Mouse (Mus musculus) liver, embryonic 15.5 days (tissue): ENCODE results near the gene Pkp3. TPM values are rescaled to one million over a fixed set of nuclear protein-coding genes. Genes with fewer than 3 reads are reported as not detected.
"Not testable (repeated sequence)": the region's sequence is repeated elsewhere in the genome, so short reads cannot be mapped to it uniquely, and the experiment has no call there.

Experiments
- ATAC-seq: fragments of 200-750 bp; cut with Nextera tagmentation; 2 replicates; pipeline ENCODE4 v1.8.0; 2017; ENCODE audit warnings: moderate number of reproducible peaks, mild to moderate bottlenecking, moderate library complexity; ENCODE audit not compliant: insufficient read depth
- H3K27ac ChIP-seq: fragments of 300-500 bp; sonication (generic); replicated peaks from 2 replicates; pipeline ENCODE4 v1.5.1; 2015; ENCODE audit warnings: mild to moderate bottlenecking, inconsistent platforms
- H3K27me3 ChIP-seq: fragments of 300-500 bp; sonication (generic); 2 replicates; pipeline ENCODE4 v1.6.1; 2015; ENCODE audit warnings: mild to moderate bottlenecking, inconsistent platforms
- H3K36me3 ChIP-seq: fragments of 300-500 bp; sonication (generic); replicated peaks from 2 replicates; pipeline ENCODE4 v1.6.1; 2015; ENCODE audit warnings: moderate library complexity, mild to moderate bottlenecking, inconsistent platforms
- H3K4me1 ChIP-seq: fragments of 300-500 bp; sonication (generic); replicated peaks from 2 replicates; pipeline ENCODE4 v1.6.1; 2015; ENCODE audit warnings: inconsistent platforms
- H3K4me2 ChIP-seq: fragments of 300-500 bp; sonication (generic); 2 replicates; pipeline ENCODE4 v1.6.1; 2015; ENCODE audit warnings: moderate library complexity, mild to moderate bottlenecking, inconsistent platforms
- H3K4me3 ChIP-seq: fragments of 300-500 bp; sonication (generic); replicated peaks from 2 replicates; pipeline ENCODE4 v1.5.1; 2015; ENCODE audit warnings: mild to moderate bottlenecking, inconsistent platforms
- H3K9ac ChIP-seq: fragments of 300-500 bp; sonication (generic); 2 replicates; pipeline ENCODE4 v1.6.1; 2015; ENCODE audit warnings: moderate library complexity, mild to moderate bottlenecking, inconsistent platforms
- H3K9me3 ChIP-seq: fragments of 300-500 bp; sonication (generic); replicated peaks from 2 replicates; pipeline ENCODE4 v1.6.1; 2016; ENCODE audit warnings: inconsistent platforms
- WGBS: fragments of 180-500 bp; shearing (Covaris S2); methylation state at CpG from one replicate; pipeline ENCODE4 v1.1.7; 2015; ENCODE audit warnings: mixed read lengths; ENCODE audit not compliant: insufficient replicate concordance; 5-methylcytosine and 5-hydroxymethylcytosine counted together
- polyA plus RNA-seq: library from polyadenylated mRNA; unstranded; fragments of >200 nt; fragmentation: Nextera tagmentation; extraction: Ambion mirVana; gene quantifications from 2 replicates; pipeline ENCODE4 v1.2.1, GENCODE M21; 2015

The Pkp3 gene
- 0.54 and 0.84 TPM in 2 replicates for polyA plus RNA-seq

GRCm38 (mm10) chr7:141077841-141078240 lies at the start of gene Pkp3:
TSS of gene Pkp3 (plus strand) at chr7:141078218.
- Histone ChIP-seq H3K4me2 (no peak within 1 kb of the TSS), H3K4me1 (no peaks in the 10 kb centered on the region), H3K36me3 (no peaks in the 10 kb centered on the region), H3K9ac (no peak within 1 kb of the TSS), H3K27ac (no peak within 1 kb of the TSS), H3K4me3 (no peak within 1 kb of the TSS), H3K9me3 (no peaks in the 10 kb centered on the region), H3K27me3 (peaks cover 49% of the 10 kb centered on the region; the same call in 1 of the 2 replicates)
- 79% methylated on average over 15 of the region's 15 CpGs for WGBS
- no peak for ATAC-seq

- Histone ChIP-seq H3K4me2 (no peak within 1 kb of the TSS), H3K27ac (no peak within 1 kb of the TSS), H3K36me3 (no peaks in the 10 kb centered on the region), H3K9me3 (no peaks in the 10 kb centered on the region), H3K27me3 (no peaks in the 10 kb centered on the region), H3K4me1 (peaks cover 35% of the 10 kb centered on the region), H3K4me3 (no peak within 1 kb of the TSS), H3K9ac (no peak within 1 kb of the TSS)
- WGBS, result 87% methylated on average over 2 of the region's 2 CpGs
- ATAC-seq, result no peak
Observed at GRCm38 (mm10) chr7:141028831-141029230, 49.2 kb upstream of the Pkp3 start, which contains the start of gene Gm17387. TSS of gene Gm17387 (plus strand) at chr7:141029131.

- H3K4me2 ChIP-seq, result no peak overlapping the region
- WGBS, result 54% methylated on average over 3 of the region's 3 CpGs
- ATAC-seq, result no peak
- H3K9me3 ChIP-seq, result no peaks in the 10 kb centered on the region
- H3K27ac ChIP-seq, result no peak overlapping the region
- H3K4me3 ChIP-seq, result no peak overlapping the region
- no peaks in the 10 kb centered on the region for H3K36me3 ChIP-seq
- H3K27me3 ChIP-seq, result no peaks in the 10 kb centered on the region
- H3K9ac ChIP-seq, result no peak overlapping the region
- peaks cover 31% of the 10 kb centered on the region for H3K4me1 ChIP-seq
Observed at GRCm38 (mm10) chr7:141030390-141030789, 47.6 kb upstream of the Pkp3 start.

GRCm38 (mm10) chr7:141032458-141033167 lies 45.4 kb upstream of the Pkp3 start:
- H3K4me2 ChIP-seq, result no peak overlapping the region
- no peaks in the 10 kb centered on the region for H3K9me3 ChIP-seq
- H3K4me3 ChIP-seq, result no peak overlapping the region
- H3K36me3 ChIP-seq, result no peaks in the 10 kb centered on the region
- ATAC-seq, result peak; percentile 44; the same call in 1 of the 2 replicates
- no peak overlapping the region for H3K9ac ChIP-seq
- 38% methylated on average over 9 of the region's 9 CpGs for WGBS
- no peak overlapping the region for H3K27ac ChIP-seq
- H3K27me3 ChIP-seq, result no peaks in the 10 kb centered on the region
- peaks cover 19% of the 10 kb centered on the region for H3K4me1 ChIP-seq

GRCm38 (mm10) chr7:141036624-141037023 lies 41.4 kb upstream of the Pkp3 start:
- H3K4me3 ChIP-seq, H3K36me3 ChIP-seq, H3K9ac ChIP-seq, H3K27ac ChIP-seq, ATAC-seq, H3K9me3 ChIP-seq, H3K27me3 ChIP-seq, H3K4me2 ChIP-seq: not testable (repeated sequence)
- peaks cover 33% of the 10 kb centered on the region for H3K4me1 ChIP-seq
- 59% methylated on average over 1 of the region's 2 CpGs for WGBS

GRCm38 (mm10) chr7:141038090-141039032 lies 39.7 kb upstream of the Pkp3 start:
- H3K9me3 ChIP-seq, result no peaks in the 10 kb centered on the region
- H3K36me3 ChIP-seq, result no peaks in the 10 kb centered on the region
- peak overlapping the region; percentile 11; the same call in 1 of the 2 replicates for H3K4me2 ChIP-seq
- WGBS, result 38% methylated on average over 20 of the region's 21 CpGs
- peak; percentile 54; the same call in 1 of the 2 replicates for ATAC-seq
- H3K9ac ChIP-seq, result no peak overlapping the region
- H3K27me3 ChIP-seq, result no peaks in the 10 kb centered on the region
- H3K27ac ChIP-seq, result peak overlapping the region; percentile 38; the same call in 1 of the 2 replicates
- H3K4me1 ChIP-seq, result peaks cover 40% of the 10 kb centered on the region
- H3K4me3 ChIP-seq, result no peak overlapping the region

- peaks cover 50% of the 10 kb centered on the region for H3K4me1 ChIP-seq
- H3K27ac ChIP-seq, result no peak overlapping the region
Observed at GRCm38 (mm10) chr7:141039386-141040107, 38.5 kb upstream of the Pkp3 start.

GRCm38 (mm10) chr7:141040867-141041606 lies 37.0 kb upstream of the Pkp3 start:
- Histone ChIP-seq H3K27me3 (no peaks in the 10 kb centered on the region), H3K9me3 (no peaks in the 10 kb centered on the region), H3K4me2 (no peak overlapping the region), H3K4me3 (no peak overlapping the region), H3K36me3 (no peaks in the 10 kb centered on the region), H3K9ac (no peak overlapping the region), H3K27ac (peak overlapping the region; percentile 56; the same call in 1 of the 2 replicates), H3K4me1 (peaks cover 51% of the 10 kb centered on the region)
- no peak for ATAC-seq
- 55% methylated on average over 6 of the region's 9 CpGs for WGBS

More at GRCm38 (mm10) chr7:141039386-141040107, 38.5 kb upstream of the Pkp3 start:
- WGBS, result 81% methylated on average over 4 of the region's 4 CpGs
- Histone ChIP-seq H3K27me3 (no peaks in the 10 kb centered on the region), H3K9me3 (no peaks in the 10 kb centered on the region), H3K36me3 (no peaks in the 10 kb centered on the region), H3K4me3 (no peak overlapping the region), H3K4me2 (no peak overlapping the region), H3K9ac (no peak overlapping the region)
- ATAC-seq, result no peak

- ATAC-seq, result no peak
- H3K4me1 ChIP-seq, result peaks cover 56% of the 10 kb centered on the region
- no peaks in the 10 kb centered on the region for H3K27me3 ChIP-seq
- H3K9ac ChIP-seq, result no peak overlapping the region
- H3K36me3 ChIP-seq, result no peaks in the 10 kb centered on the region
- H3K27ac ChIP-seq, result peak overlapping the region; percentile 56
- no peak overlapping the region for H3K4me2 ChIP-seq
- 30% methylated on average over 5 of the region's 5 CpGs for WGBS
- H3K4me3 ChIP-seq, result no peak overlapping the region
- no peaks in the 10 kb centered on the region for H3K9me3 ChIP-seq
Observed at GRCm38 (mm10) chr7:141041661-141042060, 36.4 kb upstream of the Pkp3 start.

- Histone ChIP-seq H3K4me1 (peaks cover 63% of the 10 kb centered on the region), H3K27ac (peak overlapping the region; percentile 69), H3K4me3 (no peak overlapping the region), H3K36me3 (no peaks in the 10 kb centered on the region), H3K9me3 (no peaks in the 10 kb centered on the region), H3K27me3 (no peaks in the 10 kb centered on the region), H3K9ac (peak overlapping the region; percentile 30), H3K4me2 (peak overlapping the region; percentile 39)
- peak; percentile 63 for ATAC-seq
- WGBS, result 20% methylated on average over 4 of the region's 4 CpGs
Observed at GRCm38 (mm10) chr7:141042539-141042938, 35.5 kb upstream of the Pkp3 start.
